Mouse (Mus musculus): ENCODE data around the gene Kcns3. TPM values are rescaled to one million over a fixed set of nuclear protein-coding genes. Genes with fewer than 3 reads are reported as not detected.
"Not testable (repeated sequence)": the region's sequence is repeated elsewhere in the genome, so short reads cannot be mapped to it uniquely, and the experiment has no call there.

The Kcns3 gene
- polyA plus RNA-seq, 1 experiment = 0.55 TPM

GRCm38 (mm10) chr12:11066865-11067264, 84.0 kb downstream of the Kcns3 start:
- no peak for TF ChIP-seq CTCF (IDR thresholded peaks at IDR 0.05; ENCODE audit: borderline replicate concordance, extremely low read depth, insufficient read depth, insufficient read length)
- no peak for TF ChIP-seq POLR2A (IDR thresholded peaks at IDR 0.05; ENCODE audit: borderline replicate concordance, extremely low read depth, insufficient read depth, insufficient read length, poor library complexity, severe bottlenecking)
- DNase-seq (ENCODE audit: low read depth) = peak; percentile 60

GRCm38 (mm10) chr12:11052676-11053075, 98.2 kb downstream of the Kcns3 start:
- not testable (repeated sequence) for DNase-seq (ENCODE audit: low read depth)

GRCm38 (mm10) chr12:11041821-11042220, 109.0 kb downstream of the Kcns3 start:
- no peak for TF ChIP-seq POLR2A (IDR thresholded peaks at IDR 0.05; ENCODE audit: borderline replicate concordance, extremely low read depth, insufficient read depth, insufficient read length, poor library complexity, severe bottlenecking)
- no peak for DNase-seq (ENCODE audit: low read depth)

Other genes with a start within 250 kb of the Kcns3 start
- not detected in 2 replicates for gene Msgn1, start 57.9 kb upstream of the Kcns3 start, polyA plus RNA-seq (2012; rRNA removed)
- 2.1 and 2.3 TPM in 2 replicates for gene Gen1, start 114.7 kb upstream of the Kcns3 start, polyA plus RNA-seq (2012; rRNA removed)
- 39.3 and 50.5 TPM in 2 replicates for gene Smc6, start 114.8 kb upstream of the Kcns3 start, polyA plus RNA-seq (2012; rRNA removed)